Mouse (Mus musculus): ENCODE measurements around the gene Vmn1r2. TPM values are rescaled to one million over a fixed set of nuclear protein-coding genes. Genes with fewer than 3 reads are reported as not detected.
"Not testable (repeated sequence)": the region's sequence is repeated elsewhere in the genome, so short reads cannot be mapped to it uniquely, and the experiment has no call there.

The Vmn1r2 gene
- total RNA-seq (2021), result not detected

DNA sequence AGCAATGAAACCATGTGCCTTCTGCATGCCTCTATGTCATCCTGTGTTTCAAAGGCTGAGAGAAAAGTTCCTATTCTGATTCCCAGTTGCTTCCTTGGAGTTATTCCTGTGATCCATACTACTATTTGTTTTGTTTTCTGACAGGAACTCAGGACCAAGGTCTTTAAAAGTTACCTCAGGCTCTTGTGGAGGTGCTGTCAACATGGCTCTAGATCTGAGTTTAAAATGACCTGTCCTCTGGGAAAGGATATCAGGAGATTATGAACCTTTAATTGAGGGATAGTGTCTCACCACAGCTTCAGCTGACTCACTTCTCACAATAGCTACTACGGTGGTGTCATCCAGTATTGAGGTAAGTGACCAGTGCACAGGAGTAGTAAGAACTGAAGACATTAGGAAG, at the start of gene Vmn1r2:
Gene Vmn1r2 (plus strand): TSS at position 301 of the 400 bp plus-strand sequence.
- not testable (repeated sequence) for DNase-seq

DNA sequence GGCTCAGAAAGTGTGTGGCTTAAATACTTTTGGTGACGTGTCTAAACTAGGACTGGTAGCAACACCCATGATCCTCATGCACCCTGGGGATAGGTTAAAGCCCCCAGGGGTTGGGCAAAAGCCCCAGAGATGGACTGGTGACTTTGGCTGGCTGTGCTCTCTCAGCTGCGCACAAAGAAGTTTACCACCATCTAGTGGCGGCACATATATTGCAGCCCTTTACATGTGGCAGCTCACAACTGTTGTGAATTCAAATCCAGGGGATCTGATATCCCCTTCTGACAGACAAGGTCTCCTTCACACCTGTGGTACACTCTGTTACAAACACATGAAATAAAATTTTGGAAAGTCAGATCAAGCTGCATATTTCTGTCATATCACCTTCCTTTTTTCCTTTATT, 19.2 kb upstream of the Vmn1r2 start:
- DNase-seq, result not testable (repeated sequence)

DNA sequence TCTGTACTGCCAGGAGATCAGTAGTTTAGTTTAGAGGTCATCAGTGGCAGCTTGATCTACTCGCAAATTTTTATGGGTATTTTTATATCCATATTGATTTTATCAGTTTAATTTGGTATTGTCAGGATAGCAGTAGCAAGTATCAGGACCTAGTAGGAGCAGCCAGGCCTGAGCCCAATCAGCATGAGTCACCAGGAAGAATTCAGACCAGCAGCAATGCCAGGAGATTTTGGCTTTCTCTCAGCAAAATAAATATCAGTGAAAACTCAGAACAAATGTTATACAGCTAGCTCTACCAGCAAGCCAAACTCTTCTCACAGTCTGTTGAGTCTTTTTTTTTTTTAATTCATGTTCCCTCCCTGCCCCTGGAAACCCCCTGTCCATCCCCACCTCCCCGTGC, 13.8 kb upstream of the Vmn1r2 start:
- not testable (repeated sequence) for DNase-seq

DNA sequence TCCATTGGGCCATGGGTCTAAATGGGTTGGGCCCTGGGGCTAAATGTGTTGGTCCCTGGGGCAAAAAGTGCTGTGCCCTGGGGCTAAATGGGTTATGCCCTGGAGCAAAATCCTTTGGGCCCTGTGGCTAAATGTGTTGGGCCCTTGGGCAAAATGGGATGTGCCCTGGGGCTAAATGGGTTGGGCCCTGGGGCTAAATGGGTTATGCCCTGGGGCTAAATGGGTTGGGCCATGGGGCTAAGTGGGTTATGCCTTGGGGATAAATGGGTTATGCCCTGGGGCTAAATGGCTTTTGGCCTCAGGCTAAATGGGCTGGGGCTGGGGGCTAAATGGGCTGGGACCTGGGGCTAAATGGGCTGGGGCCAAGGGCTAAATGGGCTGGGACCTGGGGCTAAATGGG, 2.7 kb upstream of the Vmn1r2 start:
- not testable (repeated sequence) for DNase-seq

DNA sequence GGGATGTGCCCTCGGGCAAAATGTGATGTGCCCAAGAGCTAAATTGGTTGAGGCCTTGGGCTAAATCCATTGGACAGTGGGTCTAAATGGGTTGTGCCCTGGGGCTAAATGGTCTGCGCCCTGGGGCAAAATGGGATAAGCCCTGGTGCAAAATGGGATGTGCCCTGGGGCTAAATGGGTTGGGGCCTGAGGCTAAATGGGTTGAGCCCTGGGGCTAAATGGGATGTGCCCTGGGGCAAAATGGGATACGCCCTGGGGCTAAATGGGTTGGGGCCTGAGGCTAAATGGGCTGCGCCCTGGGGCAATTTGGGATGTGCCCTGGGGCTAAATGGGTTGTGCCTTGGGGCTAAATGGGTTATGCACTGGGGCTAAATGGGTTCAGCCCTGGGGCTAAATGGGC, 2.1 kb upstream of the Vmn1r2 start:
- DNase-seq, result peak; percentile 35

DNA sequence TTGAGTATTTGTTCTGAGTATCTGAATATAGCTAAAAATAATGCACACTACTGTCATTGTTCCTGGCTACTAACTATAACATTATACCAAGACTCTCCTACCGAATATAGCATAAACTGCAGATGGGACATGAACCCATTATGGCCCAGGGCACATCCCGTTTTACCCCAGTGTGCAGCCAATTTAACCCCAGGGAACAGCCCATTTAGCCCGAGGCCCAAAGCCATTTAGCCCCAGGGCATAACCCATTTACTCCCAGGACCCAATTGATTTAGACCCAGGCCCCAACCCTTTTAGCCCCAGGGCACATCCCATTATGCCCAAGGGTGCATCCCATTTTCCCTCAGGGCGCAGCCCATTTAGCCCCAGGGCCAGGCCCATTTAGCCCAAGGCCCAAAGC, 7.5 kb downstream of the Vmn1r2 start:
- not testable (repeated sequence) for DNase-seq

DNA sequence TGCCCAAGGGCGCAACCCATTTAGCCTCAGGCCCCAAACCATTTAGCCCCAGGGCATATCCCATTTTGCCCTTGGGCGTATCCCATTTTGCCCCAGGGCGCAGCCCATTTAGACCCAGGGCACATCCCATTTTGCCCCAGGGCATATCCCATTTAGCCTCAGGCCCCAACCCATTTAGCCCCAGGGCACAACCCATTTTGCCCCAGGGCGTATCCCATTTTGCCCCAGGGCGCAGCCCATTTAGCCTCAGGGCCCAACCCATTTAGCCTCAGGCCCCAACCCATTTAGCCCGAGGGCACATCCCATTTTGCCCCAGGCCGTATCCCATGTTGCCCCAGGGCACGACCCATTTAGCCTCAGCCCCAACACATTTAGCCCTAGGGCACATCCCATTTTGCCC, 8.6 kb downstream of the Vmn1r2 start:
- DNase-seq, result not testable (repeated sequence)

DNA sequence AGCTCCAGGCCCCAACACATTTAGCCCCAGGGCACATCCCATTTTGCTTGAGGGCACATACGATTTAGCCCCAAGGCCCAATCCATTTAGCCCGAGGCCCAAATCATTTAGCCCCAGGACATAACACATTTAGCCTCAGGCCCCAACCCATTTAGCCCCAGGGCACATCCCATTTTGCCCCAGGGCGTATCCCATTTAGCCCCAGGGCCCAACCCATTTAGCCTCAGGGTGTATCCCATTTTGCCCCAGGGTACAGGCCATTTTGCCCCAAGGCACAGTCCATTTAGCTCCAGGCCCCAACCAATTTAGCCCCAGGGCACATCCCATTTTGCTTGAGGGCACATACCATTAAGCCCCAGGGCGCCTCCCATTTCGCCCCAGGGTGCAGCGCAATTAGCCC, 9.1 kb downstream of the Vmn1r2 start:
- DNase-seq, result not testable (repeated sequence)

DNA sequence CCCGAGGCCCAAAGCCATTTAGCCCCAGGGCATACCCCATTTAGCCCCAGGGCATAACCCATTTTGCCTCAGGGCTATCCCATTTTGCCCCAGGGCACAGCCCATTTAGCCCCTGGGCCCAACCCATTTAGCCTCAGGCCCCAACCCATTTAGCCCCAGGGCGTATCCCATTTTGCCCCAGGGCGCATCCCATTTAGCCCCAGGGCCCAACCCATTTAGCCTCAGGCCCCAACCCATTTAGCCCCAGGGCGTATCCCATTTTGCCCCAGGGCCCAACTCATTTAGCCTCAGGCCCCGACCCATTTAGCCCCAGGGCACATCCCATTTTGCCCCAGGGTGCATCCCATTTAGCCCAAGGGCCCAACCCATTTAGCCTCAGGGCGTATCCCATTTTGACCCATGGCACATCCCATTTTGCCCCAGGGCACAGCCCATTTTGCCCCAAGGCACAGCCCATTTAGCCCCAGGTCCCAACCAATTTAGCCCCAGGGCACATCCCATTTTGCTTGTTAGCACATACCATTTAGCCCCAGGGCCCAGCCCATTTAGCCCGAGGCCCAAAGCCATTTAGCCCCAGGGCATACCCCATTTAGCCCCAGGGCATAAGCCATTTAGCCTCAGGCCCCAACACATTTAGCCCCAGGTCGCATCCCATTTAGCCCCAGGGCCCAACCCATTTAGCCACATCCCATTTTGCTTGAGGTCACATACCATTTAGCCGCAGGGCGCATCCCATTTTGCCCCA, 9.8 kb downstream of the Vmn1r2 start:
- DNase-seq, result peak; percentile 12

DNA sequence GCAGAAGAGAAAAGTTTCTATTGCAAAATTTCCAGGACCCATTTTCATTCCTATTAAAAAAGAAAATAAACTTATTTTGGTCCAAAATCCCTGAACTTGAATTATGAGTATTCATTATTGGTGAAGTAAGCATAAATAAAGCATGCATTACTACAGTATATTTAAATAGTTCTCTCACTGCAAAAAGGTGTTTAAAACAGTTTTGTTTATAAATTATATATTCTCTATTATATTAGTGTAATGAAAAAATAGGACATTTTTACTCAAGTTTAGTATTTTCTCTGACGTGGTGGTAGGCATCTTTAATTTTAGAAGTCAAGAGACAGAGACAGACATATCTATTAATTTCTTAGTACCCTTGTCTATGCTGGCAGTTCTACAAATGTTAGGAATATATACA, 18.1 kb downstream of the Vmn1r2 start, which contains the start of gene Vmn1r3:
Gene Vmn1r3 (minus strand): TSS at position 101 of the 400 bp plus-strand sequence.
- not testable (repeated sequence) for DNase-seq

DNA sequence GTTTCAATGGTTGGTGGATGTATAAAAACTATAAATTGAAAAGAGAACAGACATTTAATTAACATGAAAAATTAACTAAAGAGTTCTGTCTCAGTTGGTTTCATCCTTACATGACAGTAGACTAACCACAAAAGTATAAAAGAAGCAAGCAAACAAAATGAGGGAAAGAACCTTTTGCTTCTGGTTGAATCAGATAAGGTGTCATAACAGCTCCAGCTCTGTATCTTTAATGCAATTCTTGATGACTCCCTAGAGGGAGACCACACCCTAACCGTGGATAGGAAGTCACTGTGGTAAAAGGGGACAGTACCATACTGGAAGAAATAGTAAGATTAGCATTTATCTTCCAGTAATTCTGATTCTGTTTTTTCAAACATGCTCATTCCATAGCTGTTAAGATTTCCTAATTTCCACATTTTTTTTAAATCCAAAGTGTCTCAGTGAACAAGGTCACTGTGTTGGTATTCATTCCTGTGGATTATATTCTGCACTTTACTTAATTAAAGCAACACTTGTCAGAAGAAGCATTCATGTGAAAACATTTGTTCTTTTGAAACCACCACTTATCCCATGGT, 42.6 kb downstream of the Vmn1r2 start:
- not testable (repeated sequence) for DNase-seq

DNA sequence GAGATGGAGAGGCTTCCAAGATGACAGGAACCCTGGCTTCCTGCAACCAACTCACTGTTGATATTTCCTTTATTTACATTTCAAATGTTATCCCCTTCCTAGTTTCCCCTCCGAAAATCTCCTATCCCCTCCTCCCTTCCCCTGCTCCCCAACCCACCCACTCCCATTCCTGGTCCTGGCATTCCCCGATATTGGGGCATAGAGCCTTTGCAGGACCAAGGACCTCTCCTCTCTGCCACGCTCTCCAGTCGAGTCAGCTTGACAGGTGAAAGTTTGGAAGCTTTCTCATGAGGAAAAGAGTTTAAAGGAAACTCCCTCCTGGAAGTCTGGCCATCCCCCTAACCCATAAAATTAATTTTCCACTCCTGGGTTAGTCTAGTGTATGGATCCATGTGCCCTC, 46.2 kb downstream of the Vmn1r2 start:
- DNase-seq, result not testable (repeated sequence)

DNA sequence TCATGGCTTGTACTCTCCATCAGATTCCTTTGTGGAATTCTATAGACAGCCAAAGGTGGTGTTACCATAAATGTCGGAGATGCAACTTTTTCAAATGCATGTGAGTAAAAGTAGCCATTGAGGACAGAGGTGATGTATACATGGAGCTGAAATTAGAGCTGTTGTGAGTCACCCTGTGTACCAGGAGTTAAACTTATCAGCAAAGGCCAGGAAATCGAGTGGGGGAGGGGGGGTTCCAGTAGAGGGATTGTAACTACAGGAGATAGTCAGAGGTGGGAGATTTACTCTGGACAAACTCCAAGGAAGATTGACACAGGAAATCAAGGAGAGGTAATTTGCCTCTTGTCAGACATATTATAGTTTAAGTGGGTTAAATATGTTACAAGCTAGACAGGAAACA, 49.3 kb downstream of the Vmn1r2 start:
- DNase-seq, result not testable (repeated sequence)

Other genes with a start within 250 kb of the Vmn1r2 start
- gene Vmn1r3, start 18.0 kb downstream of the Vmn1r2 start, total RNA-seq (2021), result not detected